Mouse (Mus musculus) bone marrow, adult 2 months (tissue): ENCODE data around the gene Klc4.

Experiments
- CTCF ChIP-seq: fragments of 200-500 bp; IDR thresholded peaks from 2 replicates; pipeline ENCODE4 v1.5.1; 2011; ENCODE audit warnings: low read length, control low read depth; ENCODE audit not compliant: control insufficient read depth, insufficient read depth
- POLR2A ChIP-seq: fragments of 200-500 bp; IDR thresholded peaks from 2 replicates; pipeline ENCODE4 v1.6.1; 2011; ENCODE audit warnings: low read depth, mild to moderate bottlenecking, control low read depth, low read length, borderline replicate concordance; ENCODE audit not compliant: control insufficient read depth

- TF ChIP-seq CTCF, result no peak
- TF ChIP-seq POLR2A, result no peak
Observed at GRCm38 (mm10) chr17:46588913-46589312, 56.9 kb downstream of the Klc4 start.
